Mouse (Mus musculus) gastrocnemius, postnatal 4 days (tissue): Measurements from ENCODE around the gene Ncor2. TPM values are rescaled to one million over a fixed set of nuclear protein-coding genes. Genes with fewer than 3 reads are reported as not detected.
A peak's percentile ranks its signal among the peaks of the same experiment; 100 is the strongest.

Experiments used
- DNase-seq, 2 experiments: peaks; one replicate each; pipeline ENCODE4 v3.0.0; 2021 to 2022; ENCODE audit warnings: low spot score in 2 of 2, mixed read lengths in 2 of 2
- total RNA-seq, 2 experiments: library from RNA; stranded (reverse); gene quantifications; 2 replicates each; pipeline ENCODE4 v1.2.3; 2021

Ncor2 gene
- total RNA-seq, 2 experiments from 2014 or later: 168 to 179 TPM

DNA sequence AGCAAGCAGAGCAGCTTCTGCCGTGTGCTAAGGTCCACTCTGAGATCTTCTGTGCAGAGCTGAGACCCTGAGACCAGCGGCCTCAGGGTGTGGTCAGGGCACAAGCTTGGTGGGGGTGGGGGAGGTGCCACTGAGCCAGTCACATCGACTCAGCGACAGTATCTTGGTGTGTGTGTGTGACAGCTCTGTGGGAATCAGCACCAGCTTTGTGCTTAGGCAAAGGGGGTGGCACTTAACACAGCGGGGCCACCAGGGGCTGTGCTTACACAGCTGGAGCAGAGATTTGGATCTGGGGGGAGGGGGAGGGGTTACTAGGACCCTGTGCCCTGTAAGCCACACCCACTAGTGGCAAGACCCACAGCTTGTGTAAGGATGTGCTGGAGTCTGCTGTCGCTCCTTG is 75.6 kb downstream of the Ncor2 start:
- no peak for DNase-seq

DNA sequence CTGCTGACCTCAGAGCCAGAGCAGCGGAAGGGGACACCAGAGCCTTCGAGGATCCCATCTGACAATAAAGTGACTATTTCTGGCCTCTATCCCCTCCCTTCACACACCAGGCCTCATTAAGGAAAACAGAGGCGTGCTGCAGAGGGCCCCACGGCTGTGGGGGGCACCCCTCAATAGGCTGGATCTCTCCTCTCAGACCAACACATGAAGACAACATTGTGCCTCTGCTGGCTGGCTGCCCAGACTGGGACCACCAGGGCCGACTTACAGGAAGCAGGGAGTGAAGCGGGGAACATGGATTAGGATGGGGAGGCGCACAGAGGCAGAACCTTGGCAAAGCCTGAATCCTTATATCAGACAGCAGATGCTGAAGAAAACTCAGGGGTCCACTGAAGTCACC is 76.1 kb downstream of the Ncor2 start:
- no peak for DNase-seq

DNA sequence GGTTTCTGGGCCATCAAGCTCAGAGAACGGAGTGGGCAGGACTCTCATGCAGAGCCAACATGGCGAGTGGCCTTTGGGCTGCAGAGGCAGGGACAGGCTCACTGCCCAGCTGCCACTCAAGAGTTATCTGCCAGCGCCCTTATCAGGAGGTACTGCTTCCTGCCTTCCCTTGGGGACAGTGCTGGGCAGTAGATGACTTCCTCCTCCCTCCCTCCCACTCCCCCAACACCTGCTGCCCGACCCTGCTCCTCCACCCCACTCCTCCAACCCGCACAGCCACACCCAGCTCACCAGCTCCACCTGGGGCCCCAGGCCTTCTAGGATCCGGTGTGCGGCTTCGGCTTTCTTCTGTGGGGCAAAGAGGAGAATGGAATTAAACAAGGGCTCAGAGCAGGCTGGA is 76.7 kb downstream of the Ncor2 start:
- DNase-seq: no peak

DNA sequence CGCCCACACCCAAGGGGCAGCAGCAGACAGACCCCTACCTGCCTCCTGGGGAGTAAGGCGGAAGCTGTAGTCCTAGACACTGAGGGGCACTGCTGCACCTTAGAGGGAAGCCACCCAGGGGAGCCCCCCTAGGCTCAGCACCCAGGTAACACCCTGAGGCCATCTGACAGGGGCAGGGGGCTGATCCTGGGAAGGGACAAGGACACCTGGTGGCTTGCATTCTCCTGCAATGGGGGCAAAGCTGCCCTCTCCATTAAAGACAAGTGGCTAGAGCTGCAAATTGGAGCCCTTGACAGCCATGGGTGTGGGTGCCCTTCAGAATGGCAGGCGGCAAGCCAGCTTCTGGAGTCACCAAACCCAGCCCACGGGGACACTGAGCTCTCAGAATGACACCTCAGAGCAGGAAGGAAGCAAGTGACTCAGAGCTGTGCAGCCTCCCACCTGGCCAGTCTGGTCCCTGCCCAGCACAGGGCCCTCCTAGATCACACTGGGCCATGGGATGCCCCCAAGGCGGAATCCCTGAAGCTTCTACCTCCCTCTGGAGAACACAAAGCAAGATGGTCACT is 79.2 kb downstream of the Ncor2 start:
- no peak for DNase-seq

DNA sequence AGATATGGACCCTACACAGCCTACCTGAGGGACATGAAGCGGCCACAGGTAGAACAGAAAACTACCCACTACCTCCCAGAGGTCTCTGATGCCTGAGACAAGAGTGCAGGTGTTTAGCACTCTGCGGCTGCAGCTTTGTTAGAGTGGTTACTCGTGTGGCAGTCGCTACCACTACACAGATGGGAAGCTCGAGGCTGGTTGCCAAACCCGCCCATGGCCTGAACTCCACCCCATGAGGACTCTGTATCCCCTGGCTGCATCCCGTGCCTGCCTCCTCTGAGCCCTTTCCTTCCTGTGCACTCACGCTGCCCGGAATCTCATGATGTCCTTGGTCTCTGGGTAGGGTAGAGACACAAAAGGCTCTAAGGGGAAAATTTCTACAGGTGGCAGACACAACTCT is 80.3 kb downstream of the Ncor2 start:
- DNase-seq: no peak

DNA sequence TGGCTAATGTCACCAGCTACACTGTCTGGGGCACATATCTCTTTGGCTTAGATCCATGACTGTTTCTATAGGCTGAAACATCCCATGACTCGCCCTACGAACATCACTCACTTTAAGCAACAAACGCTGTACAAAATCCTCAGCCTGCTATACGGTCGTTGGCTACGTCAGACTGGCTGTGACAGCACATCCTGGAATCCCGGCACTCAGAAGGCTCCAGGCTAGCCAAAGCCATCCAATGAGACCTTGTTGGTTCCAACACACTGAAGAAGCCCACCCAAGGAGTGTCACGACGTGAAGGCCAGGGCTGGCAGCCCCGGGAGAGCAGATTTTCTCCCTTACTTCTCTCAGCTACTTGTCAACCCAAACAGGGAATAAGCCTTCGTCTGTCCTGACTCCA is 82.7 kb downstream of the Ncor2 start:
- DNase-seq: no peak

DNA sequence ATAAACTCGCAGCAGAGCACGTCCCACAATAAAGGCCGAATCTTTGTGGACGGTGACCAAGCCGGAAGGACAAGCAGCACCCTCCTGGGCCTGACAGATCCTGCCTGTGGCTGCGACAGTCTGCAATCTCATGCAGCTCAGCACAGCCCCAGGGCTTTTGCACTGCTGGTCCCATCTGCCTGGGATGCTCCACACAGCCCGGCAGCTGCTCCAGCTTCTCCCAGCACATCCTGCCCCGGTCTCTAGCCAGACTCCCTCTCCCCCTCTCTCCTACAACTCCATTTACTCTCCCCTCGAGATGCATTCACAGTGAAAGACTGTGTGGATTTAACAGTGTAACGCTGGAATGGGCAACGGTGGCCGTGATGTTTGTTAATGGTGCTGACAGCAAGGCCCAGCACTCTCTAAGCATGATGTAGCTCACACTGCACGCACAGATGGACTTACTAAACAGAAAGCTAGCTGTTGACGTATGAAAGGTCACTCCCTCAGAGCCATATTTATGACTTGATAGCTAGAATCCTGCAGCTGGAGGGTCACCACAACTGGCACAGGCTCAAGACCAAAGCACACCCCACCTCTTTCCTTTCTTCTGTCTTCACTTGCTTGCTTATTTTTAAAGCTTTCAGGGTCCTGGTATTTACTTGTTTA is 83.4 kb downstream of the Ncor2 start:
- no peak for DNase-seq

DNA sequence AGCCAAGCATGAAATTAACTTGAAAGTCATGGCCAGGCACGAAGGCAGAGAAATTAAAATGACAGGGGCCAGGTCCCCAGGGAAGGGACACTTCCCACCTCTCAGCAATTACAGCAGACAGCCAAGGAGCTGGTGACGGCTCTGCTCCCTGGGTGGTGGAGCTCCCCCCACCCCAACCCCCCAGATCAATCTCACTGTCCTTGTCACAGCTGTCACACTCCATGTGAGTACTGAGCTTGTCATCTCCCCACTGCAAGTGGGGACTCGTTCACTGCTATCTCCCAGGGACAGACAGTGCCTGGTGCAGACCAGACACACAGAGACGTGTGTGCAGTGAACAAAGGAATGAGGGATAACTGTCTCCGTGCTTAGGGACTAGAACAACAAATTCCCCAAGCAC is 85.2 kb downstream of the Ncor2 start:
- no peak for DNase-seq

DNA sequence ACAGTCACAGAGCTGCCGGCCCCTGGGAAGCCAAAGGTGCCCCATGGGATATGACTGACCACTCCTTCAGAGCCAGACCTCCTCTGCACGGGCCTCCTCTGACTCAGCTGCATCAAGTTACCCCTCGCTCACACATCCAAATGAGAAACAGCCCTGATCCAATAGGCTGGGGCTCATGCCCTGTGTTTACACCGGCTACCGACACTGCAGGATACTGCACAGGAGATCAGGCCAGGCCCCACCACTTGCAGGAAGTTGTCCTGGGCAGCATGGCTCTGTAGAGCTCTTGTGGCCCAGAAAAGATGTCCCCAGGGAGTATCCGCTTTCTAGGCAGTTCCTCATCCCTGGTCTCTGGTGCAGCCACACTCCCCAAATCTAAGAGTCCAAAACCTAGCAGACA is 90.9 kb downstream of the Ncor2 start:
- no peak for DNase-seq

DNA sequence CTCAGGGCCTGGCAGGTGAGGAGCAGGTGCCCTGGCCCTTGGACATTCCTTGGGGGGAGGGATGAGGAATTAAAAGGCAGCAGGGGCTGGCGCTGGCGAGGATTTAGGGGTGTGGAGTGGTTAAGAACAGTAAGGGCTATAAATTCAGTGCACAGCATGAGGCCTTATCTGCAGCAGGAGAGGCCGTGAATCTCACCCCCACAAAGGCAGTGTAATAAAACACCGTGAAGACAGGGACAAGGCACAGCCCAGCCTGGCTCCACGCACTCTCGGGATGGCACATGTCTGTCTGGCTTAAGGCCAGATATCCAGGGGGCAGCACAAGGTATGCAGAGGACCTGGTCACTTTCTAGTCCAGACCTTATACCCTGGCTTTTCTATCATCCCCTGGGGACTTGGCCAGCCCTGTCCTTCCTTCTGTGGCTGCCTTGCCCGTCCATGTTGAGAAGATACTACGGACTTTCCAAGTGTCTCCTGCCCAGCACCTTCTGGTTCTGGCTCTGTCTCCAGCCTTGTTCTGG is 93.9 kb downstream of the Ncor2 start:
- no peak for DNase-seq

DNA sequence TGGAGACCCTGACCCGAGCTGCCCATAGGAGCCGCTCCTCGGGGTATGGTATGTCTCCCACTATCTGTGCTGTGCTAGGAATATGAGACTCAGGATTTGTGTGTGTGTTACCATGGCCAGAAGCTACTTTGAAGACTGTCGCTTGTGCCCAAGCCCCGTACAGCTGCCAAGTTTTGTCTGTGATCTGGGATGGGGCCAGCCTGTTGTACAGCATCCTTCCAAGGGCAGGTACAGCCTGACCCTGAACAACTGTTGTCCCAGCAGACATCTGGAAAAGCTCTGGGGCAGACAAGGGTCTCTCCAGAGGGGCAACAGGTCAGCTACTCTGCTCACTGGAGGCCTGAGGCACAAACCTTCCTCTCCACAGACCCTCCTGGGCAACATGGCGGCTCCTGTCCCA is 95.3 kb downstream of the Ncor2 start:
- no peak for DNase-seq

DNA sequence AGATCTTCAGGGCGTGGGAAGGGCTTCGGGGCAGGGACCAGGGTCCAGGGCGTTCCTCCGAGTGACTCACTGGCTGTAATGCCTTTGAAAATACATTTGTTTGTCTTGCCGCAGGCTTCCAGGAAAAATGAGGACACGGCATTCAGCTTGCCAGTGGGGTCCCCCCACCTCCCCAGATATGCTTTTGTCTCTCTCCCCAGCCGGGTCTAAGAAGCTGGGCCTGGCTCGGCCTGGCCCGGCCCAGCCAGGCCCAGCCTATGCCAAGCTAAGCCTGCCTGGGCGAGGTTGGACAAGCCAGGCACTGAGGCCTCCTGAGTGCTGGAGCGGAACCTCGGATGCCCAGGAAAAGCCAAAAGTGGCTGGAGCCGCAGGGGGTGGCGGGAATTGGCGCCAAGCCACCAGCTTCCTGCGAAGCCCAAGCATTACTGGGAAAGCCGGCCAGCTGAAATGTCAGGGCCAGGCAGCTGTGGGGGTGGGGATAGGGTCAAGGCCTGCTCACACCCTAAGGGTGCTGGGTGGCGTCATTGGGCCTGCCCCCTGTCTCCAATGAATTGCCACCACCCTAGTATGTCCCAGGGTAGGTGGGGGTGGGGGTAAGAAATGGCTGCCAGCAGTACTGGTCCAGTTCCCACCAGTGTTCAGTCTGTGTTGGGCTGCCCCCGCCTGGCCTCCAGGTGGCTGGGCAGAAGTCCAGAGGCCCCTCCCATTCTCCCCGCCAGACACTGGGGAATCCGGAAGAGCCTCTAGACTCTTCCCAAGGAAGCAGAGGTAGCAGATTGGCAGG is 97.5 kb downstream of the Ncor2 start:
- DNase-seq: peak; percentile 82 to 91

DNA sequence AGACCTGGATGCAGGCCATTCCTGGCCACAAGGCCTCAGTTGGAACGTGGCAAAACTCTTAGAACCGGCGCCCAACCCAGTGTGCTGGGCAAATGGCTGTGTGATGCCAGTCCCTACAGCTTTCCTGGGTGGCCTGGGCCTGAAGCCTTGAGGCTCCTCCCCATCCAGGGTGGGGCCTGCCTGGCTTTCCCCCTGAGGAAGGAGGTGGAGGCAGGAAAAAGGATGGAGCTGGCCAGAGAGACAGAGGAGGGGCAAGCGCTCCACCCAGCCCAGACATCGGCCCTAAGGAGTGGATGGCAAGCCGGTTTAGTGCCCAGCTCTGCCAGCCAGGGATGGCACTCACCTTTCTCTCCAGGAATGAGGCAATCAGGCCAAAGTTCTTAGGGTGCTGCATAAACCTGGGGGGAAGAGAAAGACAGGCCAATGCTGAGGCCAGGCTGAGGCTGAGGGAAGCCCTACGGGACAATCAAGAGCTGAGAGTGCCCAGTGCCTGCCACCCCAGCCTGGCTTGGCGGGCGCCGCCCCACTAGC is 98.2 kb downstream of the Ncor2 start:
- DNase-seq: peak in 1 of 2 experiments; percentile 43

DNA sequence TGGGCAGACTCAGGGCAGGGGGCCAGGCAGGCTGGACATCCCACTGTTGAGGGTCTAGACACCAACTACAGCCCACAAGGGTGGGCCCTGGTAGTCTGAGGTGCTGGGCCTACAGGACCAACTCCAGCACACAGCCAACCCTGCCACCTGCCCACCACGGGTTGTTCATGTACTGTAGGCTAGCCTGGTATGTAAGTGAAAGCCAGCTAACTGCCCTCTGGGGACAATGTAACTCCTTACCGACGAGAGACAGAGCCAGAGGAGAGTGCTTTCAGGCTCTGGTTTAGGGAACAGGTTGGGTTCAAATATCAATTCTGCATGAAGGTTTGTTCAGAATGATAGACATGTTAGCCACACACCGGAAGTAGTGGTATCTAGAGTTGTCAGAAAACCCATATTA is 98.7 kb downstream of the Ncor2 start:
- DNase-seq: no peak

DNA sequence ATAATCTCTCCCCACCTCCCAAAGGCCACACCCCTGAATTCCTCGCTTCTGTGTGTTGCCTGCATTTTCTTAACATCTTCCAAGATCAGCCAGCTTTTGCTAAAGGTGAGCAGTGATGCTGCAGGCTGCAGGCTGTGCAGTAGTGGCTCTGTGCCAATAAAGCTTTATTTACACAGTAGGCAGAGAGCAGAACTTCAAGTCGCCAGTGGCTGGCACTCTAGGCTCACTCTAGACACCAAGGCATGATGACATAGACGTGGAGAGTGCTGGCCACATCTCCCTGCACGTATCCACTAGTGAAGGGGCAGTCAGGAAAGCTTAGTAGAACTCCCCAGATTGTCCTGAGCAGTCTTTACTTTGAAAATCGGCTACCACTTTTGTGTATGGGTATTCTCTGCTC is 100.8 kb downstream of the Ncor2 start:
- no peak for DNase-seq

DNA sequence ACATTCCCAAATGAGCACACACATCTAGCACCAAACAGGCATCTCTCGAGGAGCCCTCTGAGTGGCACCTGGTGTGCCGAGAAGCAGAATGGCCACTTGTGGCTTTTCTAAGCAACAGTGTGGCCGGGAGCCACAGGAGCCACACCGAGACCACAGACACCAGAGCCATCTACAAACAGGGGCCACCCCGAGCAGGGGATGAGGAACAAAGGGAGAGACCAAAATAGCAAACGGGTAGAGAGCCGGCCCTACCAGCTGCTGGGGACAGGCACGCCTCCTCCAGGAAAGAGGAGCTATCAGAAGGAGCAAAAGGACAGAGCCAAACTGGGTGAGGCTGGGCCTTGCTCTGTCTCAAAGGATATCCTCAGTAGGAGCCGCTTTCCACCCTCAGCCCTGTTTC is 102.8 kb downstream of the Ncor2 start:
- no peak for DNase-seq

DNA sequence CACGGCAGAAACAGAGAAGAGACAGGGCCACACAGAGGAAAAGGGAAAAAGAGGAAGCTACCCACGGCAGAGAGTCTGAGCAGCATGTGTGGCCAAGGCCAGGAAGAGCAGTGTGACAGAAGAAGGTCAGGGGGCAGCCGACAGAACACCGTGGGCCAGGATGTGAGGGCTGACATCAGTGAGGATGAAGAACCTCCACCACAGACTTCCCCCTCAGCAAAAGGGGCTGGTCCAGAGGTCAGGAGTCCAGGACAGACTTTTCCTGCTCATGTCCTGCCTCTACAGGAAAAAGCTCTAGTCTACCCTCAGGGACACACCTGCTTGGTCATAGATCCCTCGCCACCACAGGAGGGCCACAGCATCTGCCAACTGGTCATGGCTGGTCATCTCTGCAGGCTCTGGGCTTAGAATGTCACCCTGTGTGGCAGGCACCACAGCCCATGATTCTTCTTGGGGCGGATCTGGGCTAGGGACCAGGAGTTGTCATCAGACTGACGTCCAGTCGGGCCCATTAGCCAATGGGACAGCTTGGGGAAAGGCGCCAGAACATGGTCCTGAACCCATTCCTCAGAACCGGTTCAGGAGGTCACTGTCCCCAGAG is 104.3 kb downstream of the Ncor2 start:
- no peak for DNase-seq

DNA sequence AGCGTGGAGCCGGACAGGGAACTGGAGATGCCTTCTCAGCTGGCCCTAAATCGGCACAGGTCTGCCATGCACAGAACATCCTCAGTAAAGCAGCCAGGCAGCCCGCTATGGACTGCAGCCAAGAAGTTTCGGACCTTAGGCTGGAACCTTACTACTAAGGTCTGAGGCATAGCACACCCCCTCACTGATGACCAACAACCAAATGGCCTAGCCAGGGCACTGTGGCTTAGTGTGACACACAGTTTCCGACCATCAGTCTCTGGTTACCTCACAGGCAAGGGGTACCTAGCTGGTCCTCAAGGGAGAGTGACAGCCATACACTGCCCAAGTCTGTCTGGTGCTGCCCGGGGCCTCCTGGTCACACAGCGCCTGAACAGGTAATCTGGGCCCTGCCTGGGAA is 105.1 kb downstream of the Ncor2 start:
- DNase-seq: no peak

DNA sequence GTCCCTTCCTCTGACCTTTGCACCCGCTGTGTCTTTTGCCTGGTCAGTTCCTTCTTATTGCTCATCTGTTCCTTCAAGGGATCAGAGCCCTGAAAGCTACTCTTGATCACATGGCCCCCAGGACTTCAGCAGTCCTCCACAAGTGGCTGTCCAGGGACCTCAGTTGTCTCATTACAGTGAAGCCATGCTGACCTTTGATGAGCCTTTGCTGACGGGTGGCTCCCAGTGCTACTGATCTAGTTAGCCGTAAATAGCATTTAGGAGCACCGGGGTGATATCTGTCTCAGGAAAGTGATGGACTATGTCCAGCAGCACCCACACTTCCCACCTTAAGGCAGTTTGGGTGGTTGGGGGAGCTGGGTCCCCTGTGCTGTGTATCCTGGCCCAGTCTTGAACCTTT is 105.7 kb downstream of the Ncor2 start:
- DNase-seq: no peak

DNA sequence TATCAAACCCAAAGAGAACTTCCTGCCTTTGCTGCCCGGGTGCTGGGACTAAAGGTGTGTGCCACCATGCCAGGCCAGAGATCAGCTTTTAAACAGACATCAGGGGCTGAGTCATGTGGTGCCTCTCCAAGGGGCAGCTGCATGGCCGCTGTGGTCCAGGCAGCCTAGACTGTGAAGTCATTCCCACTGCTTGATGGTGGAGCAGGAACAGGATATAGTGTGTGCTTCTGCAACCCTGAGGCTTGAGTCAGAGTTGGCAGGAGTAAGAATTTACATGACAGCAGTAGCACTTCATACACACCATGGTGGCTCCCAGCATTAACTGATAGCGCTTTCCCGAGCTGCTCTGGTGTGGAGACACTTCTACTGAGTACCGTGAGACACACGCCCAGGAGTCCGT is 106.6 kb downstream of the Ncor2 start:
- no peak for DNase-seq

DNA sequence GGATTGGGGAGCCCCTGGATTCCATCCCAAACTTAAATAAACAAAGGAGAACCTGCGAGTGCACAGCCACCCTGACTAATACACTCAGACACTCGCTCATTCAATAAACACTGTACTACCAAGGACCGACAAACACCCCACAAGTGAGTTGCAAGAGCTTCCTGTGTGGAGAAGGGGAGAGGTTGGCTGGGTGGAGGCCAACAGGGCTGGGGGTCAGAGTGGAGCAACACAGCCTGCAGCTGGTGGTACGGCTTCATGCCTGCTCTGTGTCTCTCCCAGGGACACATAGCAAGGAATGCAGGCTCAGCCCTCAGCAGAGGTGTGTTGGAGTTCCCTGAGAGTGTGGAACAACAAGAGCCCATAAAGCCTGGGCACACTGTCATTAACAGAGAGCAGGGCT is 107.1 kb downstream of the Ncor2 start:
- no peak for DNase-seq

DNA sequence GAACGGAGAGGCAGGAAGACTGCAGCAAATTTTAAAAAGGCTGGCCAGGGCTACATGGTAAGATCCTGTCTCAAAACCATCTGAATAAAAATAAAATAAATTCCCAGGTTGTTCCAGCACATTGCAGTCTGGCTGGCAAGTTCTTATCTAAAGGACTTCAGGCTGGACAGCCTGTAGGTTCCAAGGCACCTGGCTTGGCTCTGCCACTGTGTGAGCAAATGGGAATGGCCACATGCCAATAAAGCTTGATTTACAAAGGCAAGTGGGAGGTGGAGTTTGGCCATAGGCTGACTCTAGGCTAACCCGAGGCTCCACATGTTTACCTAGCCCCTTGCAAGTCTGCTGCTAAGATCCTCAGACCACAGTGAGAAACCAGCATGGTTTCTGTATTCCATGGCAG is 108.6 kb downstream of the Ncor2 start:
- no peak for DNase-seq
